Mouse (Mus musculus): ENCODE data around the gene Gatad2a. TPM values are rescaled to one million over a fixed set of nuclear protein-coding genes. Genes with fewer than 3 reads are reported as not detected.

The Gatad2a gene
- total RNA-seq, 2 experiments from 2014 or later = 30.7 TPM

- no peak for DNase-seq (ENCODE audit: extremely low spot score in 1 of 2, low spot score in 1 of 2)
Measured at GRCm38 (mm10) chr8:69879678-69880077, 116.5 kb downstream of the Gatad2a start.

- no peak for DNase-seq (ENCODE audit: extremely low spot score in 1 of 2, low spot score in 1 of 2)
Measured at GRCm38 (mm10) chr8:69877992-69878391, 118.2 kb downstream of the Gatad2a start.

GRCm38 (mm10) chr8:69877396-69877795 lies 118.8 kb downstream of the Gatad2a start:
- DNase-seq (ENCODE audit: extremely low spot score in 1 of 2, low spot score in 1 of 2) = no peak

- DNase-seq (ENCODE audit: extremely low spot score in 1 of 2, low spot score in 1 of 2) = no peak
Measured at GRCm38 (mm10) chr8:69876967-69877366, 119.2 kb downstream of the Gatad2a start.

GRCm38 (mm10) chr8:69876097-69876496 lies 120.1 kb downstream of the Gatad2a start:
- no peak for DNase-seq (ENCODE audit: extremely low spot score in 1 of 2, low spot score in 1 of 2)

GRCm38 (mm10) chr8:69874654-69875053 lies 121.5 kb downstream of the Gatad2a start:
- DNase-seq (ENCODE audit: extremely low spot score in 1 of 2, low spot score in 1 of 2) = no peak

- DNase-seq (ENCODE audit: extremely low spot score in 1 of 2, low spot score in 1 of 2) = peak; percentile 65 to 88
Measured at GRCm38 (mm10) chr8:69874155-69874554, 122.0 kb downstream of the Gatad2a start.

- no peak for DNase-seq (ENCODE audit: extremely low spot score in 1 of 2, low spot score in 1 of 2)
Measured at GRCm38 (mm10) chr8:69870907-69871306, 125.3 kb downstream of the Gatad2a start.

- DNase-seq (ENCODE audit: extremely low spot score in 1 of 2, low spot score in 1 of 2) = no peak
Measured at GRCm38 (mm10) chr8:69870003-69870765, 126.0 kb downstream of the Gatad2a start.

- DNase-seq (ENCODE audit: extremely low spot score in 1 of 2, low spot score in 1 of 2) = no peak
Measured at GRCm38 (mm10) chr8:69867696-69868326, 128.4 kb downstream of the Gatad2a start.

GRCm38 (mm10) chr8:69864180-69864579 lies 132.0 kb downstream of the Gatad2a start:
- DNase-seq (ENCODE audit: extremely low spot score in 1 of 2, low spot score in 1 of 2) = no peak

- no peak for DNase-seq (ENCODE audit: extremely low spot score in 1 of 2, low spot score in 1 of 2)
Measured at GRCm38 (mm10) chr8:69863387-69864020, 132.7 kb downstream of the Gatad2a start.

GRCm38 (mm10) chr8:69861251-69861650 lies 134.9 kb downstream of the Gatad2a start:
- DNase-seq (ENCODE audit: extremely low spot score in 1 of 2, low spot score in 1 of 2) = no peak

- no peak for DNase-seq (ENCODE audit: extremely low spot score in 1 of 2, low spot score in 1 of 2)
Measured at GRCm38 (mm10) chr8:69860807-69861206, 135.4 kb downstream of the Gatad2a start.

Other genes starting within 250 kb of the Gatad2a start
- gene Zfp963, start 246.4 kb downstream of the Gatad2a start, total RNA-seq (2021) = 1 to 10 TPM; 4.2 to 4.5 TPM
- gene Gm20422, start 221.5 kb downstream of the Gatad2a start, total RNA-seq (2021) = 1 to 10 TPM; 1.8 to 2.6 TPM
- 10 to 100 TPM; 39.9 to 44.5 TPM for gene Atp13a1, start 205.2 kb downstream of the Gatad2a start, total RNA-seq (2021)
- 10 to 100 TPM; 26.1 to 28.8 TPM for gene Zfp866, start 205.2 kb downstream of the Gatad2a start, total RNA-seq (2021)
- gene Gmip, start 187.7 kb downstream of the Gatad2a start, total RNA-seq (2021) = 10 to 100 TPM; 10.9 to 15.2 TPM
- gene Lpar2, start 174.0 kb downstream of the Gatad2a start, total RNA-seq (2021) = under 1 TPM; 0.35 to 0.37 TPM
- 10 to 100 TPM; 13.3 to 13.6 TPM for gene Pbx4, start 163.9 kb downstream of the Gatad2a start, total RNA-seq (2021)
- gene Cilp2, start 108.7 kb downstream of the Gatad2a start, total RNA-seq (2021) = 1 to 10 TPM in 1 of 2 experiments, under 1 TPM in 1; 0.89 to 1.3 TPM
- under 1 TPM; 0.27 to 0.28 TPM for gene Tssk6, start 94.2 kb downstream of the Gatad2a start, total RNA-seq (2021)
- 100 to 1,000 TPM; 159 to 174 TPM for gene Ndufa13, start 93.8 kb downstream of the Gatad2a start, total RNA-seq (2021)
- gene Yjefn3, start 93.7 kb downstream of the Gatad2a start, total RNA-seq (2021) = 10 to 100 TPM; 29.0 to 37.5 TPM
- 10 to 100 TPM; 77.2 to 83.9 TPM for gene Mau2, start 46.4 kb upstream of the Gatad2a start, total RNA-seq (2021)
- gene Sugp1, start 46.4 kb upstream of the Gatad2a start, total RNA-seq (2021) = 10 to 100 TPM; 48.7 to 58.3 TPM
- 1 to 10 TPM; 2.9 to 4.9 TPM for gene Tm6sf2, start 76.5 kb upstream of the Gatad2a start, total RNA-seq (2021)
- 10 to 100 TPM; 68.2 to 77.5 TPM for gene Hapln4, start 87.1 kb upstream of the Gatad2a start, total RNA-seq (2021)
- gene Ncan, start 124.5 kb upstream of the Gatad2a start, total RNA-seq (2021) = 100 to 1,000 TPM; 188 to 207 TPM
- gene Nr2c2ap, start 134.9 kb upstream of the Gatad2a start, total RNA-seq (2021) = 10 to 100 TPM; 25.5 to 29.8 TPM
- 10 to 100 TPM; 11.8 to 12.0 TPM for gene Rfxank, start 142.8 kb upstream of the Gatad2a start, total RNA-seq (2021)
- gene Borcs8, start 143.1 kb upstream of the Gatad2a start, total RNA-seq (2021) = 10 to 100 TPM; 47.0 to 47.5 TPM
- not detected for gene Mef2b, start 143.3 kb upstream of the Gatad2a start, total RNA-seq (2021)
- 10 to 100 TPM; 48.7 to 59.9 TPM for gene Tmem161a, start 176.0 kb upstream of the Gatad2a start, total RNA-seq (2021)
- gene Slc25a42, start 215.9 kb upstream of the Gatad2a start, total RNA-seq (2021) = 10 to 100 TPM; 34.9 to 42.0 TPM
- gene Sugp2, start 237.8 kb upstream of the Gatad2a start, total RNA-seq (2021) = 100 to 1,000 TPM; 107 to 133 TPM
- gene Armc6, start 238.1 kb upstream of the Gatad2a start, total RNA-seq (2021) = 10 to 100 TPM; 43.4 to 49.4 TPM

Measured in layer of hippocampus, postnatal 25 days (tissue).